Mouse (Mus musculus) liver, embryonic 14.5 days (tissue): ENCODE results near the gene Mob1a.

Experiments
- CTCF ChIP-seq: IDR thresholded peaks from 2 replicates; pipeline ENCODE4 v1.5.1; 2016; ENCODE audit warnings: antibody characterized with exemption, low read depth, control low read depth
- EP300 ChIP-seq: IDR thresholded peaks from 2 replicates; pipeline ENCODE4 v1.6.1; 2016; ENCODE audit warnings: antibody characterized with exemption, low read depth

DNA sequence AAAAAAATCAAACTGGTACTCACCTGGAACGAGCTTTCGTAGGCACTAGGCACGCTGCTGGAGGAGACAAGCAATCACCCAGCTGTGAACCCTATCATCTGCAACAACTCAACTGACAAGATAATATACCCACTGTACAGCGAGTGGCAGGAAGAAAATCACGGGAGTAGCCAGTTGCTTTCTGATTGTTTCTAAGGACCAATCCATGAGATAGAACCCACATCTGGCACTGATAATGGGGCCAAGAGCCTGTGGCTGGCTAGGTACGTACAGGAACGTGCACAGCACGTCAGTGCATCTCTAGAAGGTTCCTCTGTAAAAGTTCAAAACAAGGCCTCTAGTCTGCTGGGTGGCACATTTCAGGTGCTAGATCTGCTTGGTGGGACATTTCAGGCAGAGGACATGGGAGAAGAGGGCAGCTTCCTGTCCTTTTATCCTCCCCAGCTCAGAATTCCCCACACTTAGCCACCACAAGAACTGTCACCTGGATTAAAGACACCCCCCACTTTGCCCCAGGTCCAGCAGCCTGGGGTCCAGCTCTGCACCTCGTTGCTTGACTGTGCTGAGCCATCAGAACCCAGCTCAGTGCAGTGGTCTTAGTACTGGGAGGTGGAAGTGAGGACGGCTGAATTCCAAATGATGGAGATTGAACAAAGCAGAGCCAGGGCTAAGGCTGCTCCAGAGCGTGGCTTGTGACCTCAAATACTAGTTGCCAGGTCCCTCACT lies 35.9 kb downstream of the Mob1a start:
- TF ChIP-seq EP300 = peak; percentile 58
- TF ChIP-seq CTCF = no peak
